Mouse (Mus musculus) erythroblast, embryonic 14.5 days (primary cell): ENCODE results near the gene 1110008L16Rik. TPM values are rescaled to one million over a fixed set of nuclear protein-coding genes. Genes with fewer than 3 reads are reported as not detected.

ENCODE experiments used
- H3K27me3 ChIP-seq: 2 replicates; pipeline ENCODE4 v1.6.1; 2012; ENCODE audit warnings: inconsistent platforms; ENCODE audit not compliant: control insufficient read depth
- H3K36me3 ChIP-seq: 2 replicates; pipeline ENCODE4 v1.6.1; 2012; ENCODE audit warnings: mild to moderate bottlenecking, inconsistent platforms; ENCODE audit not compliant: control insufficient read depth
- H3K4me1 ChIP-seq: 2 replicates; pipeline ENCODE4 v1.6.1; 2012; ENCODE audit warnings: inconsistent platforms; ENCODE audit not compliant: control insufficient read depth
- H3K4me3 ChIP-seq: replicated peaks from 2 replicates; pipeline ENCODE3; 2012; ENCODE audit warnings: moderate library complexity, mild to moderate bottlenecking, inconsistent platforms
- H3K9me3 ChIP-seq: 2 replicates; pipeline ENCODE4 v1.6.1; 2012; ENCODE audit warnings: low read length, inconsistent platforms, mixed read lengths; ENCODE audit not compliant: control insufficient read depth
- GATA1 ChIP-seq: IDR thresholded peaks from 2 replicates; pipeline ENCODE4 v1.6.1; 2012; ENCODE audit warnings: low read length, inconsistent platforms, mixed read lengths
- TAL1 ChIP-seq: IDR thresholded peaks from 3 replicates; pipeline ENCODE4 v1.6.1; 2012; ENCODE audit warnings: low read length, inconsistent platforms, mixed read lengths
- polyA plus RNA-seq: library from polyadenylated mRNA; stranded (reverse); fragments of >175 nt; gene quantifications from 2 replicates; pipeline ENCODE4 v1.2.3, GENCODE M21; 2012

1110008L16Rik gene
- polyA plus RNA-seq, 1 experiment, result 0.03 TPM

- TF ChIP-seq GATA1, result no peak
- H3K9me3 ChIP-seq, result no peaks in the 10 kb centered on the region
- H3K36me3 ChIP-seq, result peaks cover 22% of the 10 kb centered on the region
- no peaks in the 10 kb centered on the region for H3K27me3 ChIP-seq
- no peak overlapping the region for H3K4me3 ChIP-seq
- H3K4me1 ChIP-seq, result peaks cover 17% of the 10 kb centered on the region
Observed at GRCm38 (mm10) chr12:55306371-55306770, 7.0 kb downstream of the 1110008L16Rik start.

GRCm38 (mm10) chr12:55307566-55307965 is 8.2 kb downstream of the 1110008L16Rik start:
- Histone ChIP-seq H3K27me3 (no peaks in the 10 kb centered on the region), H3K36me3 (peaks cover 26% of the 10 kb centered on the region), H3K9me3 (no peaks in the 10 kb centered on the region), H3K4me1 (peaks cover 14% of the 10 kb centered on the region), H3K4me3 (no peak overlapping the region)
- TF ChIP-seq GATA1, result no peak
- no peak for TF ChIP-seq TAL1

- no peak for TF ChIP-seq TAL1
- TF ChIP-seq GATA1, result no peak
- no peak overlapping the region for H3K4me3 ChIP-seq
- no peaks in the 10 kb centered on the region for H3K9me3 ChIP-seq
- H3K4me1 ChIP-seq, result peaks cover 8% of the 10 kb centered on the region
- no peaks in the 10 kb centered on the region for H3K27me3 ChIP-seq
- peaks cover 26% of the 10 kb centered on the region for H3K36me3 ChIP-seq
Observed at GRCm38 (mm10) chr12:55308731-55309130, 9.4 kb downstream of the 1110008L16Rik start.

GRCm38 (mm10) chr12:55309501-55309900 is 10.1 kb downstream of the 1110008L16Rik start:
- Histone ChIP-seq H3K9me3 (no peaks in the 10 kb centered on the region), H3K27me3 (no peaks in the 10 kb centered on the region), H3K36me3 (peaks cover 26% of the 10 kb centered on the region), H3K4me1 (peaks cover 4% of the 10 kb centered on the region), H3K4me3 (no peak overlapping the region)
- no peak for TF ChIP-seq GATA1
- TF ChIP-seq TAL1, result no peak

- H3K36me3 ChIP-seq, result peaks cover 21% of the 10 kb centered on the region
- H3K9me3 ChIP-seq, result no peaks in the 10 kb centered on the region
- H3K4me1 ChIP-seq, result peaks cover 3% of the 10 kb centered on the region; the same call in 1 of the 2 replicates
- no peak overlapping the region for H3K4me3 ChIP-seq
- no peak for TF ChIP-seq GATA1
- no peak for TF ChIP-seq TAL1
- no peaks in the 10 kb centered on the region for H3K27me3 ChIP-seq
Observed at GRCm38 (mm10) chr12:55311841-55312240, 12.5 kb downstream of the 1110008L16Rik start.

GRCm38 (mm10) chr12:55313901-55314300 is 14.5 kb downstream of the 1110008L16Rik start:
- peaks cover 3% of the 10 kb centered on the region; the same call in 1 of the 2 replicates for H3K4me1 ChIP-seq
- no peak overlapping the region for H3K4me3 ChIP-seq
- H3K36me3 ChIP-seq, result peaks cover 17% of the 10 kb centered on the region
- TF ChIP-seq GATA1, result no peak
- no peak for TF ChIP-seq TAL1
- no peaks in the 10 kb centered on the region for H3K27me3 ChIP-seq
- H3K9me3 ChIP-seq, result no peaks in the 10 kb centered on the region

- no peak for TF ChIP-seq TAL1
- no peak for TF ChIP-seq GATA1
- no peak overlapping the region for H3K4me3 ChIP-seq
- H3K9me3 ChIP-seq, result no peaks in the 10 kb centered on the region
- peaks cover 3% of the 10 kb centered on the region; the same call in 1 of the 2 replicates for H3K4me1 ChIP-seq
- no peaks in the 10 kb centered on the region for H3K27me3 ChIP-seq
- H3K36me3 ChIP-seq, result peaks cover 9% of the 10 kb centered on the region
Observed at GRCm38 (mm10) chr12:55315192-55315591, 15.8 kb downstream of the 1110008L16Rik start.

- no peaks in the 10 kb centered on the region for H3K27me3 ChIP-seq
- H3K4me1 ChIP-seq, result peaks cover 4% of the 10 kb centered on the region
- no peak overlapping the region for H3K4me3 ChIP-seq
- TF ChIP-seq TAL1 (no peak), GATA1 (no peak)
- H3K9me3 ChIP-seq, result no peaks in the 10 kb centered on the region
- H3K36me3 ChIP-seq, result peaks cover 3% of the 10 kb centered on the region
Observed at GRCm38 (mm10) chr12:55321642-55322291, 22.4 kb downstream of the 1110008L16Rik start.

GRCm38 (mm10) chr12:55325702-55326101 is 26.3 kb downstream of the 1110008L16Rik start:
- Histone ChIP-seq H3K36me3 (peaks cover 3% of the 10 kb centered on the region), H3K4me1 (peaks cover 17% of the 10 kb centered on the region), H3K27me3 (no peaks in the 10 kb centered on the region), H3K9me3 (no peaks in the 10 kb centered on the region), H3K4me3 (no peak overlapping the region)
- no peak for TF ChIP-seq GATA1
- TF ChIP-seq TAL1, result no peak

- H3K4me3 ChIP-seq, result no peak overlapping the region
Observed at GRCm38 (mm10) chr12:55328784-55329183, 29.4 kb downstream of the 1110008L16Rik start.

More at GRCm38 (mm10) chr12:55328784-55329183, 29.4 kb downstream of the 1110008L16Rik start:
- peaks cover 17% of the 10 kb centered on the region for H3K4me1 ChIP-seq
- no peak for TF ChIP-seq TAL1
- no peak for TF ChIP-seq GATA1
- H3K36me3 ChIP-seq, result peaks cover 5% of the 10 kb centered on the region
- H3K27me3 ChIP-seq, result no peaks in the 10 kb centered on the region
- no peaks in the 10 kb centered on the region for H3K9me3 ChIP-seq
